Mouse (Mus musculus) heart, adult 18-20 months (tissue): ENCODE measurements around the gene Prn. TPM values are rescaled to one million over a fixed set of nuclear protein-coding genes. Genes with fewer than 3 reads are reported as not detected.

Experiments used
- DNase-seq, 2 experiments: peaks; one replicate each; pipeline ENCODE4 v3.0.0; 2021 to 2022; ENCODE audit warnings: mixed read lengths in 1 of 2
- long read RNA-seq, 2 experiments: library from polyadenylated mRNA; stranded (forward); transcript quantifications; one replicate each; pipeline ENCODE4 v2.0.0; 2021
- total RNA-seq, 2 experiments: library from RNA; stranded (reverse); gene quantifications; 2 replicates each; pipeline ENCODE4 v1.2.3; 2021

Gene Prn
- total RNA-seq: under 1 TPM; 0.42 to 0.64 TPM
- long read RNA-seq, experiment 1: 0 reads
- long read RNA-seq, experiment 2: 0 reads

DNA sequence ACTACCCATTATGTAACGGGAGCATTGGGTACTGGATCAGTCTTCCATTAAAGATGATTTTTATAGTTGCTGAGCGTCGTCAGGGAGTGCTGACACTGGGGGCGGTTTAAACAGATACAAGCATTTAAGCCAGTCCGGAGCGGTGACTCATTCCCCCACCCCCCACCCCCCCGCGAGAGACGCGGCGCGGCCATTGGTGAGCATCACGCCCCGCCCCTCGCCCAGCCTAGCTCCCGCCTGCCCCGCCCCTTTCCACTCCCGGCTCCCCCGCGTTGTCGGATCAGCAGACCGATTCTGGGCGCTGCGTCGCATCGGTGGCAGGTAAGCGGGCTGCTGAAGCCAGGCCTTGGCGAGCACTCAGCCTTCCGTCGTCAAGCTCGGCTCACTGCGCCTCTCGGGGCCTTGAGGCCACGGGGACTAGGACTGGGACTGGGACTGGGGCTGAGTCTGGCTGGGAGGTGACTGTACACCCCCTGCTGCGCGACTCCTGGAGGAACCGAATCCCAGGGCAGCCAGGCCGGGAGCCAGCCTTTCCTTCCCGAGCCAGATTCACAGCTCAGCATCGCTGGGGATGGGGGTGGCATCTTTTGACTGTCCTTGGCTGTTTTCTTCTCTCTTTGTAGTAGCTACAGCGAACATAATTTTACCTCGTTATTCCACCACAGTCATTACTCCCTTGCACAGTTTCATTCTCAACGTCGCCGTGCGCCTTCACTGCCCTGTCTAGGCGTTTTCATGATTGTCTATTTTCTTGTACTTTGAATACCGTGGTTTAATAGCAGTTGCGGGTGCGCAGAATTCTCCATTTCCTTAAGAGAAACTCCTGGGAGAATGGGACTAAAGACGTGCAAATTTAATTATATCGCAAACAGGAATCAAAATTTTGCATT is at the start of gene Prn, which contains the start of gene Prnp:
Gene Prn (plus strand): TSS at position 275 of the 890 bp plus-strand sequence.
Gene Prnp (plus strand): TSS at position 246 of the 890 bp plus-strand sequence.
- peak; percentile 93 to 94 for DNase-seq

DNA sequence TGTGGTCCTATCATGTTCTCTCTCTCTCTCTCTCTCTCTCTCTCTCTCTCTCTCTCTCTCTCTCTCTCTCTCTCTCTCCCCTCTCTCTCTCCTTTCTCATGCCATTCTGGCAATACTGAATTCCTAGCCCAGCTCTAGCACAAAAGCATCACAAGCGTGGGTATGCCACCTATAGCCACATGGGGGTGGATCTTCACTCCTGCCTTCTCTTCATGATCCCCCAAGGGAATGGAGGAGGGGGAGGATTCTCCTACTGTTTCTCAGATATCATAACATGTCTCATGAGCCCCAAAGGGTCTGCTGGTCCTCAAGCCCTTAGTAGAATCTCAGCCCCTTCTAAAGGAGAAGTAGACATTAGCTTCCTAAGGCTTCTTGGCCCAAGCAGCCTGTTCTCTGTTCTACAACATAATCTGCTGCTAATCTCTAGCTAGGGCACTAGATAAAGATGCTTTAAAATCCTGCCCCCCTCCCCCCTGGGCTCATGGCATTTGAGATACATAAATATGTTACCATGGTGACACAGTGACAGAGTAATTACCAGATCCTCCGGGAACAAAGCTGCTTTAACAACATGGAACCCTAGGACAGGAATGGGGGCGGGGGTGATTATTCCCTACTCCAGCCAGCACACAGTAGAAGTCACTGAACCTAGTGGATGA is 47.0 kb upstream of the Prn start:
- no peak for DNase-seq

GRCm38 (mm10) chr2:131863472-131863871 is 46.3 kb upstream of the Prn start:
- DNase-seq: no peak

DNA sequence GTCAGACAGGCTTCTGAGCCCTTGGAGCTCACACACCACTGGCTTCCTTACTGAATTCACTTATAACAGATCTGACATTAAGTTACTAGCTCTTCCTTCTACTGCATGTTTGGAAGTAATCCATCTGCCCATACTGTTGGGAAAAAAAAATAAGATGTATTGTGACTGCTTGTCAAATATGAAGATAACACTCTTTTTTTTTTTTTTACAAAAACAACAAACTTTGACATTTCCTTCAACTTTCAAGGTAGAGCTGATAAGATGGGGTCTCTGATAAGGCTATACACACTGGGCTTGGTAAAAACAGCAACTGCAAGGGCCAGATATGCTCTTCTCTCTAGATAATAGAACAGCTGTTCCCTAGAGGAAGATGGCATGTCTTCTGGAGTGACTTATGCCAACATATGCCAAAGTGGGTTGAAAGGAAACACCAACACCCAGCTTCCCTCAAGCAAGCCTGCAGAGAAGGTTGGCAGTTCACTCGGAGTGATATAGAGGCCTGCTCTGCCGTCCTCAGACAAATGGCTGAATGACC is 45.4 kb upstream of the Prn start:
- no peak for DNase-seq

GRCm38 (mm10) chr2:131866676-131867075 is 43.1 kb upstream of the Prn start:
- DNase-seq: no peak

DNA sequence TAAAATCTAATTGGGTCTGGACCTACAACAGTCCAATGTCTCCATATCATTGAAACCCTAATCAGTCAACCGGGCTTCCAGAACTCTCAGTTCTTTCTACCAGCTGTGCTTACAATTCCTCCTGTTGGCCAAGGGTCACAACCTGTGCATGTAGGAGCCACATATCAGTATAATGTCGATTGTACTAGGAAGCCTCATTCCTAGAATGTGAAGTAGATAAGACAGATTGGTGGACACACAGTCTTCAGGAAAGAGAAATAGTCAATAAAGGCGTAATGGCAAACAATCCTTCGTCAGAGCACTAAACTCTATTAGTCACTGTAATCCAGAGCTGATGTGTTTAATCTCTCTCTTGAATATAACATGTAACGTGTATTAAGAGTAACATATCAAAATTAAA is 40.8 kb upstream of the Prn start:
- no peak for DNase-seq

- no peak for DNase-seq
Measured at GRCm38 (mm10) chr2:131873376-131873775, 36.4 kb upstream of the Prn start.

- peak; percentile 14 to 31 for DNase-seq
Measured at GRCm38 (mm10) chr2:131876551-131877265, 33.0 kb upstream of the Prn start.

DNA sequence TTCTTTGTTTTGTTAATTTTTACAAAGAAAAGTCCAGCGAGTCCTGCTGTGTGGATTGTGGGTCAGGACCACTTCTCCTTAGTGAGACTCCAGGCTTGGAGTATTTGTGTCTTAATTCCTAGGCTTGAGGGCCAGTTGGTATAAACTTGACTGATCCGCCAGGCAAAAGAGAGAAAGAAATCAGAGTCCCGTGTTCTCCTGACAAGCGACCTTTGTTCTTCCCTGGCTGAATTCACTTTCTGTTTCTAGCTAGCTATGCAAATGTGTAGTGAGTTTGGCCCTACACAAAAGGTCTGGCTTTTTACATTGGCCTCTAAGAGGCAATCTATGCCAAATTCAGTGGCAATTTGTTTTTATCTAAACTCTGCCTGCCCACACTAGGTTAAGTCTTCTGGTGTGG is 28.0 kb upstream of the Prn start:
- no peak for DNase-seq

DNA sequence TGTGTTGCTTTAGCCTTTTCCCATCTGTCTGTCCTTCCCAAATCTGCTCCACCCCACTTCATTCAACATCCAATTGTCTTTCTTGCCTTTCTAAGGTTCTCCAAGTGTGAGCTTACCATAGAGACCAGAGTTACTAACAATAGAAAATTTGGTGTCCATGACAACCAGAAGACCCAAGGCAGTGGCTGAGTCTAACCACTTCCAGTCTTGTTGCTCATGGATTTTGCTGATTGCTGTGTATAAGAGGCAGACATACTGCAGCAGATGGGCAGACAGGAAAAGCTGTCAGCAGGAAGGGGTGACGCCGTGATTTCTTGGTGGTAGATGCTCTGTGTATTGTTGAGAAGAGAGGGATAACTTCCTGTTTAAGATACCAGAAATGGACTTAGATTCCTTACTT is 26.6 kb upstream of the Prn start:
- DNase-seq: no peak

DNA sequence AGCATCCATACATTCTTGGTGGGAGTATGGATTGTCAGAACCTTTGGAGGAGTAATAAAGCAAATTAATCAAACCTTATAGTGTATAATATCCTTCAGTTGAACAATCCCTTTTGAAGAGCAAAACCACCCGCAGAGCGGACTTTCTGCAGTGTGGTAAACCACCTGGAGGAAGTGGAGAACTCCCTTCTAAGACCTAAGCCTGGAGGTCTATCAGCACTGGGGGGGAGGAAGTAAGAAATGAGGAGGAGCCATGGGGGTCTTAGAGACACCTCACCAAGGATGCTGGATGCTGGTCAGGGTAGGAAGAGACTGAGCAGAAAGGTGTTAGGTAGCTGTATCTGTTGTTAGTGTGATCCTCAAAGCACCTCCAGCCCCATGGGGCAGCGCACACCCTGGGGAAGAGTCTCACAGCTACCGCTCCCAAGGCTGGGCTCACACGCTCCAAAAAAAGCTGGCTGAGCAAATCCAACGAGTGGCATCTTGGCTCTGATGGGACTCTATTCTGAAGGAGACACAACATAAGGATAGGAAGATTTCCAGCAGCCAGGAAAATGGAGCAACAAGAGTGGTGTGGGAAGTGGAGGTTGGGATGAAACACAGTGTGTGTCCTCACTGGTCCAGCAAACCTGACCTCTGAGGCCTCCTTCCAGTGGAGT is 23.1 kb upstream of the Prn start:
- DNase-seq: no peak

- DNase-seq: no peak
Measured at GRCm38 (mm10) chr2:131888233-131888632, 21.5 kb upstream of the Prn start.

GRCm38 (mm10) chr2:131892534-131892933 is 17.2 kb upstream of the Prn start:
- DNase-seq: peak; percentile 26 to 40

DNA sequence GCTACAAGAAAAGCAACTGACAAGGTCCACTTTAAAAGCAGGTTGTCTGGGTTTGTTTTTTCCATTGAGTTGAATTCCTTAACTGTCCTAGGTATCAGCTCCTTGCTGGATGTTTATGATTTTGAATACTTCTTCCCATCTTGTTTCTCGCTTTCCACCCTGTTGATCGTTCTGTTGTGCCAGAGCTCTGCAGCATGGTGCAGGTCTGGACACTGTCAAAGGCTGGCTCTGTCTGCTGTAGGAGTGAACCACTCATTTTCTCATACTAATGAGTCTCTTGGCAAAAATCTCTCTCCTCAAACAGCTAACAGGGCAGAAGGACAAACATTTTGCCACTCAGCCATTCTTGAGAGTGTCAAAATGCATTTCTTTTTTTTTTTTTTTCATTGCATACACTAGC is 14.7 kb upstream of the Prn start:
- no peak for DNase-seq

- no peak for DNase-seq
Measured at GRCm38 (mm10) chr2:131896011-131896410, 13.7 kb upstream of the Prn start.

GRCm38 (mm10) chr2:131897336-131898109 is 12.2 kb upstream of the Prn start:
- DNase-seq: no peak

DNA sequence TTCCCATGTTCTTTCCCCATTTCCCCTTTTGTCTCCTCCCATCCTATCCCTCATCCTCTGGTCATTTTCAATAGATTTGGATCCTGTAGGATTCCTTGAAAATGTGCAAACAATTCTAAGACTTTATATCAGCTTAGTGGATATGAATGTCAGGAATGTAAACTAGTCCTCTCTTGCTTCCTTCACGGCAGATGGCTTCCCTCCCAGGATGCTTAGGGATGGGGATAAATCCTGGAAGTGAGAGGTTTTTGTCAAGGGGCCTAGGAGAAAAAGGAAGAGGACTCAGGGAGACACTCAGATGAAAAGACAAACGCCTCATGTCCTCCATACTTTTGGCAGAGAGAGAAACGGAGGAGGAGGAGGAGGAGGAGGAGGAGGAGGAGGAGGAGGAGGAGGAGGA is 7.3 kb upstream of the Prn start:
- DNase-seq: no peak

DNA sequence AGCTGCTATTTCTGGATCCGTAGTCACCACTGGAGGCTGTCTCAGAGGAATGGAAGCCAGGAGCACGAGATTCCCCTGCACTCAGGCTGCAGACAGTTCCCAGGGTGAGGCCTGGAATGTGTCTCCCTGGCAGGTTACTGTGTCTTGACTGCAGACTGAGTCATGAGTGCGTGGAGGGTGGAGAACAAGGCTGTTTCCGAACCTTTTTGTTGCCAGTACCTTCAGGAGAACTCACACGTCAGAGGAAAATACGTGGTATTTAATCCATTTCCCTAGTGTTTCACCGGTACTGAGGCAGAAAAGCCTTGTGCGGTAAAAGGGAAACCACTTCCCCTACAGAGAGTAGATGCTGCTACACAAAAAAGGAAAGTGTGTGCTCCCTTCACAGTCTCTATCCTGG is 6.9 kb upstream of the Prn start:
- DNase-seq: peak; percentile 77 to 87

- DNase-seq: peak in 1 of 2 experiments; percentile 31
Measured at GRCm38 (mm10) chr2:131905025-131905424, 4.7 kb upstream of the Prn start.

DNA sequence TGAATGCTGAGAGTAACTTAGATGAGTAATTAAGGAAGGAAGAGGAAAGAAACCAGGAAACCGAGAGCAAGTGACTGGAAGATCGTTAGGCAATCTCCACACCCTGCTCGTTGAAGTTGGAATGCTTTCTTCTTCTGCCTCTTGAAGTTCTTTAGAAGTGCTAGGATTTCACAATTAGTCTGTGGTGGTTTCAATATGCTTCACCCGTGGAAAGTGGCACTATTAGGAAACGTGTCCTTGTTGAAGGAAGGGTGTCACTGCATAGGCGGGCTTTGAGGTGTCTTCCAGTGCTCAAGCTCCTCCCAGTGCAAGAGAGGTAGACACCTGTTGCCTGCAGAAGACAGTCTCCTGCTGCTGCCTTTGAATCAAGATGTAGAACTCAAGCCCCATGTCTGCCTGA is 4.0 kb upstream of the Prn start:
- DNase-seq: no peak

- no peak for DNase-seq
Measured at GRCm38 (mm10) chr2:131906266-131906665, 3.5 kb upstream of the Prn start.
